Mouse (Mus musculus) heart, embryonic 15.5 days (tissue): Measurements from ENCODE around the gene Ramac. TPM values are rescaled to one million over a fixed set of nuclear protein-coding genes. Genes with fewer than 3 reads are reported as not detected.

Experiments used
- ATAC-seq: fragments of 200-750 bp; cut with Nextera tagmentation; replicated peaks from 2 replicates; pipeline ENCODE4 v1.8.0; 2017; ENCODE audit warnings: low read depth, moderate TSS enrichment; ENCODE audit not compliant: insufficient number of reproducible peaks, insufficient read depth, low FRiP score
- H3K27ac ChIP-seq: fragments of 300-500 bp; sonication (generic); 2 replicates; pipeline ENCODE4 v1.5.1; 2015; ENCODE audit warnings: mild to moderate bottlenecking, inconsistent platforms
- H3K27me3 ChIP-seq: fragments of 300-500 bp; sonication (generic); 2 replicates; pipeline ENCODE4 v1.6.1; 2015; ENCODE audit warnings: inconsistent platforms
- H3K36me3 ChIP-seq: fragments of 300-500 bp; sonication (generic); 2 replicates; pipeline ENCODE4 v1.6.1; 2015; ENCODE audit warnings: mild to moderate bottlenecking, inconsistent platforms
- H3K4me1 ChIP-seq: fragments of 300-500 bp; sonication (generic); replicated peaks from 2 replicates; pipeline ENCODE4 v1.6.1; 2015; ENCODE audit warnings: inconsistent platforms
- H3K4me2 ChIP-seq: fragments of 300-500 bp; sonication (generic); 2 replicates; pipeline ENCODE4 v1.6.1; 2015; ENCODE audit warnings: inconsistent platforms, mild to moderate bottlenecking, moderate library complexity
- H3K4me3 ChIP-seq: fragments of 300-500 bp; sonication (generic); 2 replicates; pipeline ENCODE4 v1.5.1; 2015; ENCODE audit warnings: mild to moderate bottlenecking, inconsistent platforms
- H3K9ac ChIP-seq: fragments of 300-500 bp; sonication (generic); 2 replicates; pipeline ENCODE4 v1.6.1; 2015; ENCODE audit warnings: mild to moderate bottlenecking, inconsistent platforms
- H3K9me3 ChIP-seq: fragments of 300-500 bp; sonication (generic); replicated peaks from 2 replicates; pipeline ENCODE4 v1.6.1; 2016; ENCODE audit warnings: inconsistent platforms
- WGBS: fragments of 180-500 bp; shearing (Covaris S2); methylation state at CpG from one replicate; pipeline ENCODE4 v1.1.7; 2015; ENCODE audit warnings: mixed read lengths; 5-methylcytosine and 5-hydroxymethylcytosine counted together
- polyA plus RNA-seq: library from polyadenylated mRNA; unstranded; fragments of >200 nt; fragmentation: Nextera tagmentation; extraction: Ambion mirVana; gene quantifications from 2 replicates; pipeline ENCODE4 v1.2.1, GENCODE M21; 2015

The Ramac gene
- polyA plus RNA-seq, 1 experiment from 2014 or later = 84.4 TPM

DNA sequence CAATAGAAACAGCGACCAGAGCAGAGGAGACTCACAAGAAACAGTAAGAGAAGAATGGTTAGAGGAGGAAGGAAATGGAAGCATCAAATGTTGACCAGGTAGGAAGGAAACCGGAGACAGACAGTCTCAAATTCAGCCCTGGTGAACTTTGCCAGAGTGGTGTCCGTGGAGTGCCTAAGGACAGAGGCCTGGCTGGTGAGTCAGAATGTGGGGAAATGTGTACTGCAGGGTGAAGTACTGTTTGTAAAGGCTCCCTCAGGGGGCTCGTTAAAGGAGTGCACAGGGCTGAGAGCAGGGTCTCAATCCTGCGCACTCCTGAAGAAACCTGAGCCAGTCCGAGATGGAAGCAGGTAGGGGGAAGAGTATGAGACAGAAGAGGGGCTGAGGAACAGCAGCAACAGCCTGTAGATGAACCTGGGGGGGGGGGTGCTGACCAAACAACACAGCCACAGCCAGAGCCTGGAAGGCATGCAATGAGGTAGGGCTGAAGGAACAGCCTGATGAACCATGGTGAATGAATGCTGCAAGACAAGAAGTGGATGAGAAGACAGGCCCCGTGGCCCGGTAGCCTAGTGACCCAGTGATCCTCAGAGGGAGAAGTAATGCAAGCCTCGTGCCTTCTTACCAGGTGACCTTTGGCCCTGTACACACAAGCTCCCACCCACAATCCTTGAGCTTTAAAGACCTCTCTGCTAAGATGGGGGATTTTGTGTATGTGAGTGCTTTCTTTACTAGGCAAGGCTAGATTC lies 27.3 kb upstream of the Ramac start:
- Histone ChIP-seq H3K4me1 (no peaks in the 10 kb centered on the region), H3K9ac (no peak overlapping the region), H3K9me3 (no peaks in the 10 kb centered on the region), H3K27me3 (no peaks in the 10 kb centered on the region), H3K4me2 (no peak overlapping the region), H3K27ac (no peak overlapping the region), H3K36me3 (no peaks in the 10 kb centered on the region), H3K4me3 (no peak overlapping the region)
- ATAC-seq = no peak
- 65% methylated on average over 9 of the region's 9 CpGs for WGBS

DNA sequence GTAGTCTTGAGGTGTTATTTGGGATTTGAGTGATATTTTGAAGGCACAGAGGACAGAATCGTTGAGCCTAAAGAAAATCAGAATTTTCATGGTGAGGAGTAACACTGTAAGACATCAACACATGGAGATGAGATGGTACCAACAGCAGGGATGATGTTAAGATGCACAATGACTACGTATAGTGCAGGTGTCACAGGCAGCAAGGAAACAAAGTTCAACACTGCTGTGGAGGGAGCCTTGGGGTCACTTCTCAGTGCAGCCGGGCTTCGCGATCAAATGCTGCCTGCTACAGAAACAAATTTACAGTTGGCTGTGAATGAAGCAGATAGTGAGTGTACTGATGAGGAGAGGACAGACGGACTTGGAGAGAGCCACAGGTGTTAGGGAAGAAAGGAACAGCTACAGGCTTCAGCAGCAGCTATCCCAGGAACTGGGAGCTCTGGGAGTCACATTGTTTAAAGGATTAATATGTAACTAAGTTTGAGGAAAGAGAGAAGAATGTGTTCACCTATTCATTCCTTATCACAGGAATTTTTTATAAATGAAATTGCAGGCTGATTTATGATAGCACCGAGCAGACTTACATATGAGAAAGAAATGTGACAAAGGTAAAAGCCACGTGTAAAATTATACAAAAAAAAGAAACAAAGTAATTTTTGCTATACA lies 23.9 kb upstream of the Ramac start:
- ATAC-seq = no peak
- H3K9me3 ChIP-seq = no peaks in the 10 kb centered on the region
- WGBS = 65% methylated on average over 8 of the region's 8 CpGs

GRCm38 (mm10) chr7:81740010-81740409 lies 22.7 kb upstream of the Ramac start:
- H3K36me3 ChIP-seq = no peaks in the 10 kb centered on the region
- no peaks in the 10 kb centered on the region for H3K27me3 ChIP-seq
- no peak overlapping the region for H3K4me2 ChIP-seq
- 82% methylated on average over 7 of the region's 7 CpGs for WGBS
- no peaks in the 10 kb centered on the region for H3K4me1 ChIP-seq
- no peak for ATAC-seq
- H3K4me3 ChIP-seq = no peak overlapping the region
- no peaks in the 10 kb centered on the region for H3K9me3 ChIP-seq
- no peak overlapping the region for H3K9ac ChIP-seq
- no peak overlapping the region for H3K27ac ChIP-seq

More for the DNA sequence above, 23.9 kb upstream of the Ramac start:
- Histone ChIP-seq H3K4me3 (no peak overlapping the region), H3K4me1 (no peaks in the 10 kb centered on the region), H3K27me3 (no peaks in the 10 kb centered on the region), H3K4me2 (no peak overlapping the region), H3K27ac (no peak overlapping the region), H3K9ac (no peak overlapping the region), H3K36me3 (no peaks in the 10 kb centered on the region)

DNA sequence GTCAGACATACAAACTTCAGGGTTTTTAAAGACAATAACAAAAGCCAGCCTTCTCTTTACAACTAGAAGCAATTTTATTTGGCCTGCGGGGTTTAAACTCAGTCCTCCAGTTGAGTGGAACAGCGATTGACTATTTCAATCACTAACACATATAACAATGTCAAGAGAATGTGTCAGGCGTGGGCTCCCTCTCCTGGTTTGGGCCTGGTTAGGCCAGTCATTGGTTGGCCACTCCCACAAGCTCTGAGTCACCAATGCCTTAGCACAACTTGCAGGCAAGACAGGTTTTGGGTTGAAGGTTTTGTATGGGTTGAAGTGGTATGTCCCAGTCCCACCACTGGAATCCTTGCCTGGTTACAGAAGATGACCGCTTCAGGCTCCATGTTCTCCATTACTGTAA lies 18.6 kb upstream of the Ramac start:
- WGBS = 56% methylated on average over 4 of the region's 4 CpGs

GRCm38 (mm10) chr7:81747956-81748355 lies 14.8 kb upstream of the Ramac start:
- Histone ChIP-seq H3K4me3 (no peak overlapping the region), H3K9ac (no peak overlapping the region), H3K9me3 (no peaks in the 10 kb centered on the region), H3K4me2 (no peak overlapping the region), H3K27me3 (no peaks in the 10 kb centered on the region), H3K27ac (no peak overlapping the region), H3K4me1 (no peaks in the 10 kb centered on the region), H3K36me3 (no peaks in the 10 kb centered on the region)
- 75% methylated on average over 3 of the region's 3 CpGs for WGBS
- no peak for ATAC-seq

More for the DNA sequence above, 18.6 kb upstream of the Ramac start:
- H3K27ac ChIP-seq = no peak overlapping the region
- no peaks in the 10 kb centered on the region for H3K36me3 ChIP-seq
- H3K4me1 ChIP-seq = no peaks in the 10 kb centered on the region
- no peak overlapping the region for H3K9ac ChIP-seq
- no peaks in the 10 kb centered on the region for H3K9me3 ChIP-seq
- no peak for ATAC-seq
- no peaks in the 10 kb centered on the region for H3K27me3 ChIP-seq
- no peak overlapping the region for H3K4me3 ChIP-seq
- no peak overlapping the region for H3K4me2 ChIP-seq

DNA sequence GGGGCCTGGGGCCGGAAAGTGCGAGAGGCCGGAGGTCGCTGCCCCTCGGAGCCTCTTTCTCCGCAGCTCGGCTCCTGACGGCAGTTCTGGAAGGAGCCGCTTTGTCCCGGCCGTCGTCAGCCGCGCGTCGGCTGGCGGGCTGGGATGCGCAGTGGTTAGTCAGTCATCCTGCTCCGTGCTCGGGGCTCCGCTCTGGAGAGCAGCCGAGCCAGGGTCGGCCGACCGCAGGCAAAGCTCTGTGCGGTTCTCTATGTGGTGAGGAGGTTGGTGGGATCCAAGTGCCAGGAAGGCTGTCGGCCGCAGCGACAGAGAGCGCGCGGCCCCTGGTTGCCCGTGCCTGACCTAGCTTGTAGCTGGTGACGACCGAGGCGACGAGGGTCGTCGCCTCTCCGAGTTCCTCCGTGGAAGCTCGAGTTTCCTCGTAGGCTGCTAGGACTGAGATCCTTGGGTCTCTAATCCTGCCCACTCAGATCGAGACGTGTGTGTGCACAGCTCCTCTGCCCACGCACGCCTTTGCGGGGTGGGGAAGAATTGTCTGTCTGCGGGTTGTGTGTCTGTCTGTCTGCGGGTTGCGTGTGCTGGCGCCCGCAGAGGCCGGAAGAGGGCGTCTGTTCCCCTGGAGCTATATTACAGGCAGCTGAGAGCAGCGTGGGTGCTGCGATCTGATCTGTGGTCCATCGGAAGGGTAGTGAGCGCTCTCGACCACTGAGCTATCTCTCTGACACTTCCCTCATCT lies 553 bp downstream of the Ramac start:
- H3K4me1 ChIP-seq = peaks cover 19% of the 10 kb centered on the region
- H3K36me3 ChIP-seq = no peaks in the 10 kb centered on the region
- H3K27me3 ChIP-seq = no peaks in the 10 kb centered on the region
- peak overlapping the region; percentile 88 for H3K27ac ChIP-seq
- H3K4me3 ChIP-seq = peak overlapping the region; percentile 100
- WGBS = 2% methylated on average over 60 of the region's 60 CpGs
- peak; percentile 70 for ATAC-seq
- H3K9me3 ChIP-seq = no peaks in the 10 kb centered on the region
- peak overlapping the region; percentile 97 for H3K9ac ChIP-seq
- peak overlapping the region; percentile 81 for H3K4me2 ChIP-seq

DNA sequence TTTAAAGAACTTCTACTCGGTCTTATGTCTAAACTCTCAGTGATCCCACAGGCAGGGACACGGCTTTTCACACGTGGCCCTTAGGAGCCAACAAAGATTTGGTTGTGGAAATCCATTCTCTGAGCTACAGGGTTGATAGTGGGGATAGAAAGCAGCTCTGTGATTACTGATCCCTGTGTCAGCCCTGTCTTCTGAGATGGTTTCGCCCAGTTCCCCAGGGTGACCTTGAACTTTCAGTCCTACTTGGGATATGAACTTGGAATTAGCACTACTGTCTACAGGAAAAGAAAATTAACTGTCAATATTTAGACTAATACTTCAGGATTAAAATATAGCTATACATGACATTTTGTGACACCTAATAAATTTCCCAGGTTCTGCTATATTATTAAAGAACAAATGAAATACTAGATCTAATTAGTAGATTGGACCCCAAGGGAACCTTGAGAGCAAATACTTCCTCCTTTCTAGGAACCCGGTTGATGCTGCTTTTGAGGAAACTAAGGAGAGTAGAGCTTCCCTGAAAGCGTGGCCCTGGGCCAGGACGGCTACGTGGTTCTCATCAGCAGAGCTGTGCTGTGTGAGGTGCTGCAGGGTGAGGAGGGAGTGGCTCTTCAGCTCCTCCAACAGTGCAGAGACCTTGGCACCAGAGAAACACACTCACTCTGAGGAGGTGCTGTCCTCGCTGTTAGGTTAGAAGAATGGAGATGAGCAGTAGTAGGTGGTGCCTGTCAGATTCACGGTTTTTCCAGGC lies 10.2 kb downstream of the Ramac start:
- H3K4me3 ChIP-seq = no peak overlapping the region
- no peak overlapping the region for H3K4me2 ChIP-seq
- H3K36me3 ChIP-seq = no peaks in the 10 kb centered on the region; the same call in 1 of the 2 replicates
- no peaks in the 10 kb centered on the region for H3K27me3 ChIP-seq
- peak; percentile 67 for ATAC-seq
- H3K9me3 ChIP-seq = no peaks in the 10 kb centered on the region
- H3K4me1 ChIP-seq = 0 out of 2 replicates have a peak, but pooled peaks cover 10% of the 10 kb centered on the region
- WGBS = 58% methylated on average over 10 of the region's 10 CpGs
- no peak overlapping the region for H3K27ac ChIP-seq
- H3K9ac ChIP-seq = no peak overlapping the region

- H3K9ac ChIP-seq = no peak overlapping the region
- no peaks in the 10 kb centered on the region for H3K27me3 ChIP-seq
- H3K4me3 ChIP-seq = no peak overlapping the region
- no peaks in the 10 kb centered on the region; the same call in 1 of the 2 replicates for H3K9me3 ChIP-seq
- no peak for ATAC-seq
- 74% methylated on average over 5 of the region's 5 CpGs for WGBS
- peaks cover 11% of the 10 kb centered on the region for H3K36me3 ChIP-seq
- H3K4me2 ChIP-seq = no peak overlapping the region
- no peak overlapping the region for H3K27ac ChIP-seq
- H3K4me1 ChIP-seq = 0 out of 2 replicates have a peak, but pooled peaks cover 10% of the 10 kb centered on the region
These were observed 12.6 kb downstream of the Ramac start for GRCm38 (mm10) chr7:81775325-81775724.

DNA sequence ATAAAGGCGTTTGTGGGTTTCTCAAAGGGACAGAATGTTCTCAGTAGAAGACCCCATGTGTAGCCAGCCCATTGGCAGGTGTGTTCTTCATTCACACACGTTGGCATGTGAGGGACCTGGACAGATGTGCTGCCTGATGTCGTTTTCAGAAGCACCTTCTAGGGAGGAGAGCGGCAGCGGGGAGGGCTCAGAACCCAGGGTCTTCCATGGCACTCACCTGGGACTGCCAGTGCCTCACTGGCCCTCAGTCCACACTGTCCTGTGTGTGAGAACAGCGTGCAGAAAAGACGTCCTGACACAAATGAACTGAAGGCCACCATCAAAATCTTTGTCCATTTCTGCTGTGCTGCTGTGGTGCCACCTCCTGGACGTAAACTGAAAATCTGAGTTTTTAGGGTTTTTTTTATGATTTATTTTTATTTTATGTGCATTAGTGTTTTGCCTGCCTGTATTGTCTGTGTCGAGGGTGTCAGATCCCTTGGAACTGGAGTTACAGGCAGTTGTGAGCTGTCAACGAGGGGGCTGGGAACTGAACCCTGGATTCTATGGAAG lies 15.0 kb downstream of the Ramac start:
- Histone ChIP-seq H3K9me3 (peaks cover 3% of the 10 kb centered on the region), H3K4me1 (0 out of 2 replicates have a peak, but pooled peaks cover 7% of the 10 kb centered on the region), H3K27me3 (no peaks in the 10 kb centered on the region), H3K4me2 (no peak overlapping the region), H3K36me3 (peaks cover 33% of the 10 kb centered on the region), H3K9ac (no peak overlapping the region), H3K27ac (no peak overlapping the region), H3K4me3 (no peak overlapping the region)
- no peak for ATAC-seq
- 67% methylated on average over 10 of the region's 10 CpGs for WGBS

DNA sequence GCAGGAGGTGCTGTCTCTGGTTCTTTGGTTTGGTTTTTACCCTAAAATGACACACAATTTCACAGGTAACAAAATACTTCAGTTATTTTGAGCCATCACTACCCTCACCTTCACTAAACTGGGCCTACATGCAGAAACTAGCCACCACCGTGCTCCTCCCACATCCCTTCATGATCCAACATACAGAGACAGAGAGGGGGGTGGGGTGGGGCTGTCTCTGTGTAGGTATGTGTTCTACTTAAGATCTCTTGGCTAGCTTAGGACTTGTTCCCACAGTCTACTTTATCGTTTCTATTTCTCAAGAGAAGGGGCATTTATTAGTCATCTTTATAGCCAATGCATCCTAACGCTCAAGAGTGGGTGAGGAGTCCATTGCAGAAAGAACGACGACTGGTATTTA lies 25.8 kb downstream of the Ramac start:
- Histone ChIP-seq H3K4me1 (peaks cover 11% of the 10 kb centered on the region), H3K4me2 (peak overlapping the region; percentile 88), H3K36me3 (peaks cover 27% of the 10 kb centered on the region), H3K4me3 (peak overlapping the region; percentile 83), H3K27me3 (no peaks in the 10 kb centered on the region), H3K9me3 (no peaks in the 10 kb centered on the region), H3K9ac (peak overlapping the region; percentile 81), H3K27ac (peak overlapping the region; percentile 99)
- 5% methylated on average over 5 of the region's 5 CpGs for WGBS
- no peak for ATAC-seq
